Mouse (Mus musculus) stomach, embryonic 15.5 days (tissue): Measurements from ENCODE around the gene Adh7. TPM values are rescaled to one million over a fixed set of nuclear protein-coding genes. Genes with fewer than 3 reads are reported as not detected.

ENCODE experiments used
- ATAC-seq: fragments of 200-750 bp; cut with Nextera tagmentation; 2 replicates; pipeline ENCODE4 v1.8.0; 2017; ENCODE audit warnings: low read depth, moderate number of reproducible peaks, moderate TSS enrichment; ENCODE audit not compliant: insufficient read depth, low FRiP score
- H3K27ac ChIP-seq: fragments of 300-500 bp; sonication (generic); 2 replicates; pipeline ENCODE4 v1.5.1; 2015; ENCODE audit warnings: mild to moderate bottlenecking, inconsistent platforms
- H3K27me3 ChIP-seq: fragments of 300-500 bp; sonication (generic); replicated peaks from 2 replicates; pipeline ENCODE4 v1.6.1; 2015; ENCODE audit warnings: inconsistent platforms
- H3K36me3 ChIP-seq: fragments of 300-500 bp; sonication (generic); 2 replicates; pipeline ENCODE4 v1.6.1; 2015; ENCODE audit warnings: inconsistent platforms
- H3K4me1 ChIP-seq: fragments of 300-500 bp; sonication (generic); 2 replicates; pipeline ENCODE4 v1.6.1; 2015; ENCODE audit warnings: inconsistent platforms
- H3K4me2 ChIP-seq: fragments of 300-500 bp; sonication (generic); 2 replicates; pipeline ENCODE4 v1.6.1; 2015; ENCODE audit warnings: mild to moderate bottlenecking, inconsistent platforms
- H3K4me3 ChIP-seq: fragments of 300-500 bp; sonication (generic); replicated peaks from 2 replicates; pipeline ENCODE4 v1.5.1; 2015; ENCODE audit warnings: inconsistent platforms
- H3K9ac ChIP-seq: fragments of 300-500 bp; sonication (generic); 2 replicates; pipeline ENCODE4 v1.6.1; 2015; ENCODE audit warnings: inconsistent platforms
- H3K9me3 ChIP-seq: fragments of 300-500 bp; sonication (generic); 2 replicates; pipeline ENCODE4 v1.6.1; 2016; ENCODE audit warnings: inconsistent platforms
- WGBS: fragments of 180-500 bp; shearing (Covaris S2); methylation state at CpG from one replicate; pipeline ENCODE4 v1.1.7; 2015; 5-methylcytosine and 5-hydroxymethylcytosine counted together
- polyA plus RNA-seq: library from polyadenylated mRNA; unstranded; fragments of >200 nt; fragmentation: Nextera tagmentation; extraction: Ambion mirVana; gene quantifications from 2 replicates; pipeline ENCODE4 v1.2.1, GENCODE M21; 2015

The Adh7 gene
- polyA plus RNA-seq, 1 experiment from 2014 or later, result 0.53 TPM

DNA sequence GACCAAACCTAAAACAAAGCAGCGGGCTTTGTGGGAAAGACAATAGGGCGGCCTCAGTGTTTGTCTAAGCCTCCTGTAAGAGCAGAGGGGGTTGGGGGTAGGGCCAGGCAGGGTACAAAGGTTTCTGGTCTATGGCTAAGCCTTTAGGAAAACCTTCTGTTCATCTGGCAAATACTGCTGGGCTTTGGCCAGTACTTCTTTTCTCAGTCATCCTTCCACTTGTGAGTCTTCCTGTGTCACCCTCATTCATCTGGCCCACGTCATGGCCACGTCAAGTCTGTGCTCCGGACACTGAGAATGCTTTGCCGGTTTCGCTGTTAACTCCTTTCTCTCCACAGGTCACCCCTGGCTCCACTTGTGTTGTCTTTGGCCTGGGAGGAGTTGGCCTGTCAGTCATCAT lies 8.3 kb downstream of the Adh7 start:
- H3K9ac ChIP-seq, result no peak overlapping the region
- H3K27me3 ChIP-seq, result no peaks in the 10 kb centered on the region
- H3K27ac ChIP-seq, result peak overlapping the region; percentile 37
- H3K4me2 ChIP-seq, result no peak overlapping the region
- H3K36me3 ChIP-seq, result no peaks in the 10 kb centered on the region
- 60% methylated on average over 7 of the region's 7 CpGs for WGBS
- ATAC-seq, result peak; percentile 57; the same call in 1 of the 2 replicates
- H3K4me3 ChIP-seq, result no peak overlapping the region
- no peaks in the 10 kb centered on the region for H3K9me3 ChIP-seq
- H3K4me1 ChIP-seq, result no peaks in the 10 kb centered on the region

DNA sequence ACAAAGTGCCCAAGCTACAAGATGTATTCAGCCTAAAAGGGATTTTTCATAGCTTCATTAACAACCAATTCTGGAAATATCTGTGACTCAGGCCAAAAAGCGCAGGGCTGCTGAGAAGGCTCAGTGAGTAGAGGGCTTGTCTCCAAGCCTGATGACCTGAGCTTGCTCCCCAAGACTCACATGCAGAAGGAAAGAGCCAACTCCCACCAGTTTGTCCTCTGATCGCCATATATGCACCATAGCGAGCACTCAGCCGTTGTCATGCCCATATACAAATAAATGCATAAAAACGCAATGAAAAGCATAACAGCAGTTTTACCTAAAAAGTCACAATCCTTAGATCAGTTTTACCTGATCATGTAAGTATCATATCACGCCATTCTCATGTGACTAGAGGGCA lies 8.9 kb downstream of the Adh7 start:
- no peaks in the 10 kb centered on the region for H3K27me3 ChIP-seq
- H3K27ac ChIP-seq, result no peak overlapping the region
- no peak for ATAC-seq
- no peaks in the 10 kb centered on the region for H3K36me3 ChIP-seq
- H3K9me3 ChIP-seq, result no peaks in the 10 kb centered on the region
- no peak overlapping the region for H3K4me2 ChIP-seq
- H3K4me3 ChIP-seq, result no peak overlapping the region
- no peaks in the 10 kb centered on the region for H3K4me1 ChIP-seq
- no peak overlapping the region for H3K9ac ChIP-seq
- WGBS, result 93% methylated on average over 6 of the region's 6 CpGs

DNA sequence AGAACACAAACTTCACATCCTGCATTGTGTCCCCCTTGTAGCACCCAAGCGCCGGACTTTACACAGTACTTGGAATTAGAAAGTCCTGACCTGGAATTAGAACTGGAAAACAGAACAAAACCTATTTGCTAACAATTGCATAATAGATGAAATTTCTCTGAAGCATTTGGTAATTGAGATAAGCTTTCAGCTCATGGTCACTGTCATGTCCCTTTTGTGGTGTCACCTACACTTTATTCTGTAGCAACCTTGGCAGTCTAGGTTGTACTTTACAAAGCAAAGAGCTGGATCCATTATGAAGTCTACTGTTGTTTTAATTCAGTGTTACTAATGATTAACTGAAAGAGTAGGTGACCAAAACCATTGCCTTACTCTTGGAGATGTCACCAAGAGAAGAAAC lies 9.5 kb downstream of the Adh7 start:
- Histone ChIP-seq H3K27ac (no peak overlapping the region), H3K4me2 (no peak overlapping the region), H3K9ac (no peak overlapping the region), H3K4me1 (no peaks in the 10 kb centered on the region), H3K27me3 (no peaks in the 10 kb centered on the region), H3K9me3 (no peaks in the 10 kb centered on the region), H3K36me3 (no peaks in the 10 kb centered on the region), H3K4me3 (no peak overlapping the region)
- no peak for ATAC-seq
- 87% methylated on average over 2 of the region's 2 CpGs for WGBS

DNA sequence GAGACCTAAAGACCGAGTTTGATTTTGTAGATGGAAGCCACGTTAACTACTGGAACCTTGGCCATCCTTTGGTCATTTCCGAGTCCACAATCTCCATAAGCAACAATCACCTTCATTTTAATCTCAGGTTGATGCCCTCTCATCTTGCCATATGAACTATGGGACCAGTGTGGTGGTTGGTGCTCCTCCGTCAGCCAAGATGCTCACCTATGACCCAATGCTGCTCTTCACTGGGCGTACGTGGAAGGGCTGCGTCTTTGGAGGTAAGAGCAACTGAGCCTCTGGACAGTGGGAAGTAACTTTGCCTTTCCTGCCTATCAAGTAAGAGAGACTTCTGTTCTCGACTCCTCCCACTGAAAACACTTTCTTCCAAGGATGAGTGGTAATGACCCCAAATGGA lies 10.2 kb downstream of the Adh7 start:
- Histone ChIP-seq H3K36me3 (no peaks in the 10 kb centered on the region), H3K4me3 (no peak overlapping the region), H3K27me3 (no peaks in the 10 kb centered on the region), H3K4me1 (no peaks in the 10 kb centered on the region), H3K27ac (no peak overlapping the region), H3K9me3 (no peaks in the 10 kb centered on the region), H3K4me2 (no peak overlapping the region), H3K9ac (no peak overlapping the region)
- WGBS, result 88% methylated on average over 8 of the region's 8 CpGs
- no peak for ATAC-seq

DNA sequence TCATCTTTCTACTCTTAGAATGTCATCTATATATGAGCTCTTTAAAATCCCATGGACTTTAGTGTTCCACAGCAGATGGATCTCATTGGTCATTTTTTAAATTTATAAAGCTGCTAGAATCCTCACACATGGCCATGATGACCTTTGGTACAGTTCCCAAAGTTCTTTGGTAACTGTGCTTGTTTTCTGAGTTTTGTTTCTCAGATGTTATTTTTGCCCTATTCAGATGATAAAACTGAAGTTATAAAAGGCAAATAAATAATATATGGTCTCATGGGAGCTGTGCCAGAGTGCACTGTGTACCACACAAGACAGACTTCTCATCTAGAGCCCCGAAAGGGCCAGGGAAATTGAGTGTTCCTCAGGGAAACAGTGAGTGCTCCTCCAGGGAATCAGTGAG lies 11.9 kb downstream of the Adh7 start:
- Histone ChIP-seq H3K9me3 (no peaks in the 10 kb centered on the region), H3K4me2 (no peak overlapping the region), H3K36me3 (no peaks in the 10 kb centered on the region), H3K9ac (no peak overlapping the region), H3K27ac (no peak overlapping the region), H3K27me3 (no peaks in the 10 kb centered on the region), H3K4me3 (no peak overlapping the region), H3K4me1 (no peaks in the 10 kb centered on the region)
- no peak for ATAC-seq
- WGBS, result 85% methylated on average over 1 of the region's 1 CpGs

DNA sequence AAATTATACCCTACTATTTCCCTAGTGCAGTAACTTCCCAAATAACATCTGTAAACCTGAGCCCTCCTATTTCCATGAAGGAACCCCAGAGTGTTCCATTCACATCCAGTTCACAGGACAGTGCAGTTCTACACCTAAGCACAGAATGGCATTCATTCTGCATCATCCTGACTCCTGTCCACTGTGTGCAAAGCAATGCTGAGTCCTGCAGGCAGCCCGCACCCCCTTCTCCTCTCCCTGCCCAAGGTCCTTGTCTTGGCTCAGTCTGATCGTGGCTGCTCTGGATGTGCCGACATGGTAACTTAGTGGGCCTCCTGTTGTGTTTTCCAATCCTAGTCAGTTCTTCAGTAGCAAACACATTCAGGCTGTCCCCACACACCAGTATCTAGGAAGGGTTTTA lies 12.7 kb downstream of the Adh7 start:
- no peak overlapping the region for H3K4me3 ChIP-seq
- no peak for ATAC-seq
- 91% methylated on average over 3 of the region's 3 CpGs for WGBS
- no peaks in the 10 kb centered on the region for H3K4me1 ChIP-seq
- H3K9ac ChIP-seq, result no peak overlapping the region
- H3K4me2 ChIP-seq, result no peak overlapping the region
- no peaks in the 10 kb centered on the region for H3K27me3 ChIP-seq
- H3K36me3 ChIP-seq, result no peaks in the 10 kb centered on the region
- no peak overlapping the region for H3K27ac ChIP-seq
- no peaks in the 10 kb centered on the region for H3K9me3 ChIP-seq

DNA sequence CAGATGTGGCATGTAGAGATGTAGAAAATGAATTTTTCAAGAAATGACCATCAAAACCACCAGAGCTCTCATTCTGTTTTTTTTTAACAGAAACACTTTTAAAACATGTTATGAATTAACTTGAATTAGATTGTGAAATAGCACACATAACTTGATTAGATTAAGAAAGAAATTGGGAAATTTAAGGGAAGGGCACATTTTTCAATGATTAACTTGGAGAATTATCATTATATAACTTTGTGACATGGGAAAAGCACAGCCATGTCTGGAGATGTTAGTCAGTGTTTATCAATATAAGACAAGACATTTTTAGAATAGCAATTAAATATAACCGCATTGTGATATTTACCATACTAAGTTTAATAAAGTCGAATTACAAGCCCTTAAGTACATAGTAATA lies 14.0 kb downstream of the Adh7 start:
- no peak overlapping the region for H3K9ac ChIP-seq
- H3K4me1 ChIP-seq, result no peaks in the 10 kb centered on the region
- no peak for ATAC-seq
- H3K9me3 ChIP-seq, result no peaks in the 10 kb centered on the region
- 78% methylated on average over 2 of the region's 2 CpGs for WGBS
- H3K27me3 ChIP-seq, result no peaks in the 10 kb centered on the region
- H3K4me3 ChIP-seq, result no peak overlapping the region
- H3K36me3 ChIP-seq, result no peaks in the 10 kb centered on the region
- no peak overlapping the region for H3K4me2 ChIP-seq
- no peak overlapping the region for H3K27ac ChIP-seq

DNA sequence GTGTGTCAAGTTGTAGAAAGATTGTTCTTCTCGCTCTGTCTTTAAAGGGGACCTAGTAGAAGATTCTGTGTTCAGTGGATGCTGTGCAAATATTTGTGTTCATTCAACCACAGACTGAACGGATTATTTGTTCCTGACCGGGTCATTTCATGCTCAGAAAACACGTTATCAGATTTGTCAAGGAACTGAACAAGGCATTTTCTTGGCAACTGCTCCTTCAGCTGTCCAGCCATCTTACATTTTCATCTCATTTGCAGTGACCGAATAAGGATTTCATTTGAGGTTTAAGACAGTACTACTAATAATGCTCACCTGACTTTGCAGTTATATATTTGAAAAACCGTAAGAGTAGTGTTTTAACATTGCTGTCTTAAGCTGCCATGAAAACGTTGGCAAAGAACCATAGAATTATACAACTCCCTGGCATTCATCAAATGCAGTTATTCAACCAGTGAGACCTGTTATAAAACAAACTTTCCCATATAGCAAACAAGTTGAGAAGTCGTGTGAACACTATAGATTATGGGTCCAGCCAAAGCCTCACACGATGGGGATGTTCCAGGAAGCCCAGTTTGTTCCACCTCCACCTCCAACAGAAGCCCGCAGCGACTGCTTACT lies 19.1 kb downstream of the Adh7 start:
- Histone ChIP-seq H3K27me3 (no peaks in the 10 kb centered on the region), H3K27ac (no peak overlapping the region), H3K36me3 (no peaks in the 10 kb centered on the region), H3K9me3 (no peaks in the 10 kb centered on the region), H3K9ac (no peak overlapping the region), H3K4me3 (no peak overlapping the region), H3K4me1 (no peaks in the 10 kb centered on the region), H3K4me2 (no peak overlapping the region)
- ATAC-seq, result no peak
- 55% methylated on average over 11 of the region's 11 CpGs for WGBS

DNA sequence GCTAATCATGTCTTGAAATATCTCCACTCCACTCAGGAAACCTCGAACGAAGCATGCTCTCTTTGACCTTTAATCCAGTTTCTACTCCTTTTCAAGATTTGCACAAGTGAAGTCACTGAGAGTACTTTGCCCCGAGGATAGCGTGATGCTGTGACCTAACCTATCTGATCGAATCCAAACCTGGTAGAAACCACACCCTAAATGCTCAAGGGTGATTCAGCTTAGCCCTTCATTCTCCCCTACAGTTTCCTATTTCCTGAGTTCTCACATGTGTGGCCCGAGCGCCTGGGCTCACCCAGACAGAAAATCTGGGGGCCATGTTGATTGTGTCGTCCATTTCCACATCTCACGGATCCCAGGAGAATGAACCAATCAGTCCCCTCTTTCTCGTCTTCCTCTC lies 20.5 kb downstream of the Adh7 start:
- Histone ChIP-seq H3K4me3 (no peak overlapping the region), H3K9me3 (no peaks in the 10 kb centered on the region), H3K27me3 (no peaks in the 10 kb centered on the region), H3K9ac (no peak overlapping the region), H3K4me1 (no peaks in the 10 kb centered on the region), H3K27ac (no peak overlapping the region), H3K36me3 (no peaks in the 10 kb centered on the region), H3K4me2 (no peak overlapping the region)
- WGBS, result 78% methylated on average over 10 of the region's 10 CpGs
- ATAC-seq, result no peak

DNA sequence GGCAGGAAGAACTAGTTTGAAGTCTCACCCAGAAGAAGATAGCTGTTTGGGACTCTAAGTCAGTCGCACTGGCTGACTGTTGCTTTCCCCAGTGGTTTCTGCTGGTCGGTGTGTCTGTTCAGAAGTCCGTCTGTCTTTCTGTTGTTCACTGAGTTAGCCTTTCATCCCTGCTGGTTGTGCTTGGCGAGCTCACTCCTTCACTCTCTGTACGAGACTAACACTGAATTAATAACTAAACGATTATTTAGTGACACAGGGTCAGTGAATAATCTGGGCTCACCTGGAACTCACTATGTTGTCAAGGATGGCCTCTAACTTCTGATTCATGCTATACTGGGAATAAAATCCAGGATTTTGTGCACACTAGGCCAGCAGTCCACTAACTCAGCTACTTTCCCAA lies 21.9 kb downstream of the Adh7 start:
- Histone ChIP-seq H3K36me3 (no peaks in the 10 kb centered on the region), H3K9ac (no peak overlapping the region), H3K4me2 (no peak overlapping the region), H3K4me1 (no peaks in the 10 kb centered on the region), H3K4me3 (no peak overlapping the region), H3K27ac (no peak overlapping the region), H3K27me3 (no peaks in the 10 kb centered on the region), H3K9me3 (no peaks in the 10 kb centered on the region)
- no peak for ATAC-seq
- WGBS, result 88% methylated on average over 6 of the region's 6 CpGs

DNA sequence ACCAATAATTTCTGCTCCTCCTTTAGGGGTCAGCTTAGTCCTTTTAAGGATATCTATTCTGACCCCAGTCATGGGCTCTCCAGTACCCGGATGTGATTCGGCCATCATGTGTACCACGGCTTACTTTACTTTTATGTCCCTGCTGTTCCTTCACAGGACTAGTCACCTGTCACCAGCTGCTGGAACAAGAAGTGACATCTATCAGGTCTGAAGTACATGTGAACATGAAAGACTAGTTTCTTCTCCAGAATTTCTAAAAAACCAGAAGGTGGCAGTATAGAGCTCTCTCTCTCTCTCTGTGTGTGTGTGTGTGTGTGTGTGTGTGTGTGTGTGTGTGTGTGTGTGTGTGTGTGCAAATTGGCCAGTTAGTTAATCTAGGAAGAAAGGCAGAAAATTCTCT lies 22.9 kb downstream of the Adh7 start:
- WGBS, result 86% methylated on average over 3 of the region's 3 CpGs
- Histone ChIP-seq H3K4me1 (no peaks in the 10 kb centered on the region), H3K9me3 (no peaks in the 10 kb centered on the region), H3K4me3 (no peak overlapping the region), H3K36me3 (no peaks in the 10 kb centered on the region), H3K9ac (no peak overlapping the region), H3K4me2 (no peak overlapping the region), H3K27ac (no peak overlapping the region), H3K27me3 (no peaks in the 10 kb centered on the region)
- no peak for ATAC-seq

DNA sequence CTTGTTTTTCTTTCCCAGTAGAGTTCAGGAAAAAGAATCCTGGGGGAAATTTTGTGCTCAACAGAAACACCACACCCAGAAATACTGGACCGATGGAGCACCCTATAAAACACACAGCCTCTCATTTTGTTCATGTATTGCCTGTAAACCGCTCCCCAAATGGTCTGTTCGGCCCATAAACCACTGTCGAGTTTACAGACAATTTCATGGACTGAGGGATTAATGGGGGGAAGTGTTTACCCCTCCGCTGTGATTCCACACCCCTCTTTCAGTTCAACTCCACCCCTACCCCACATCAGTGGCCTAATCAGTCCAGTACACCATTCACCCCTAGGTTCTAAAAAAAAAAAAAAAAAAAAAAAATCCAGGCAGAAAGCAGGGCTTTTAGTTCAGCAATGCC lies 23.4 kb downstream of the Adh7 start:
- Histone ChIP-seq H3K9ac (no peak overlapping the region), H3K27ac (no peak overlapping the region), H3K4me2 (no peak overlapping the region), H3K4me1 (no peaks in the 10 kb centered on the region), H3K36me3 (no peaks in the 10 kb centered on the region), H3K9me3 (no peaks in the 10 kb centered on the region), H3K27me3 (no peaks in the 10 kb centered on the region), H3K4me3 (no peak overlapping the region)
- ATAC-seq, result no peak
- 71% methylated on average over 5 of the region's 5 CpGs for WGBS

DNA sequence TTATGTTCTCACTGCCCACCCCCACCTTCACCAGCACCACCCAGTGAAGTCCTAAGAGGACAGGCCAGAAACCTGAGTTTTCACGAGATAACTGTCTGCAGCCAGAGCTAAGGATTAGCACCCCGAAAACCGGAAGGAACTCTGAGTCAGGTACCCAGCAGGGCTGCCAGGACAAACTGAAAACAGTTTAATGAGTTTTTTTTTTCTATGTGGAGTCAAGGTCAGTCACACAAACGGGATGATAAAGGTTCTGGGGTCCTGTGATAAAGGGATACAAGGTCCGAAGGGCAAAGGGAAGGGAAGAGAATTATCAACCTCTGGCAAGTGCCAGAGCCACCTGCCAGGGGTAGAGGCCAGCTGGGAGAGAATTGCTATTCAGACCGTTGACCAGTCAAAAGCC lies 23.8 kb downstream of the Adh7 start:
- no peaks in the 10 kb centered on the region for H3K36me3 ChIP-seq
- no peaks in the 10 kb centered on the region for H3K27me3 ChIP-seq
- H3K9ac ChIP-seq, result no peak overlapping the region
- no peak overlapping the region for H3K4me3 ChIP-seq
- H3K27ac ChIP-seq, result no peak overlapping the region
- no peak for ATAC-seq
- no peaks in the 10 kb centered on the region for H3K4me1 ChIP-seq
- H3K4me2 ChIP-seq, result no peak overlapping the region
- no peaks in the 10 kb centered on the region for H3K9me3 ChIP-seq
- WGBS, result 45% methylated on average over 6 of the region's 6 CpGs
